Mouse (Mus musculus): ENCODE results near the gene Fmn2.

Fmn2 gene

DNA sequence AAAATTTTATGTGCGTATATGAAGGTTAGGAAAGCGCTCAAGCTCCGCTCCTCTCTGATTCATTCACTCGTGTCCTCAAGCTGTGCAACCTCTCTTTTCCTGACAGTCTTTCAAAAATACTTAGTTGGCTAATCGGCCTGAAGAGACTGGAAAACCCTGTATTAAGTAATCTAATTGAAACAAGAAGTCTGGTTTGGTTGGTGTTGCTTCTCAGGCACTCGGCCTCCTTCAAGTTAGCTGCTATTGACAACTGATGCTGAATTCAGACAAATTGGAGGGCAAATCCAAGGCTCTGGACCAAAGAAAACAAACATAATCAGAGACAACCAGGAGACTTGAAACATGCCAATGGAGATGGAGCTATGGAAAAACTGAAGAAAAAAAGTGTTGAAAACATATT is 343.2 kb downstream of the Fmn2 start:
- DNase-seq: no peak

DNA sequence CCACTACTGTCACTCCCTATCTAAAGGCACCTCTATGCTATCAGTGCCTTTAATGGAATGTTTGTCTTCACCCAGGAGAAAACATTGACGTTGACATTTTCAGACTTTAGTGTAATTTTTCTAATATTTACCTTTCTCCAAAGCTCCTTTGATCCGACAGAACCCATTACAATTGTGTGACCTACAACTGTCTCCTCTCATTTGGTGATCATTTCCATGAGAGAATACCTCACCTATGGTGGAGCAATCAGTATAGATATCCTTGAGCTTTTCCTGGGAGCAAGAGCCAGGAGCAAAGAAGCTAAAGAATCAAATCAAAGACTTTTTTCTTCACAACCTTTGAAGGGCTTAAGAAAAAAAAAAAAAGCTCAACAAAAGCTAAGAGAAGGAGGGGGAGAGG is 354.6 kb downstream of the Fmn2 start:
- DNase-seq: no peak

DNA sequence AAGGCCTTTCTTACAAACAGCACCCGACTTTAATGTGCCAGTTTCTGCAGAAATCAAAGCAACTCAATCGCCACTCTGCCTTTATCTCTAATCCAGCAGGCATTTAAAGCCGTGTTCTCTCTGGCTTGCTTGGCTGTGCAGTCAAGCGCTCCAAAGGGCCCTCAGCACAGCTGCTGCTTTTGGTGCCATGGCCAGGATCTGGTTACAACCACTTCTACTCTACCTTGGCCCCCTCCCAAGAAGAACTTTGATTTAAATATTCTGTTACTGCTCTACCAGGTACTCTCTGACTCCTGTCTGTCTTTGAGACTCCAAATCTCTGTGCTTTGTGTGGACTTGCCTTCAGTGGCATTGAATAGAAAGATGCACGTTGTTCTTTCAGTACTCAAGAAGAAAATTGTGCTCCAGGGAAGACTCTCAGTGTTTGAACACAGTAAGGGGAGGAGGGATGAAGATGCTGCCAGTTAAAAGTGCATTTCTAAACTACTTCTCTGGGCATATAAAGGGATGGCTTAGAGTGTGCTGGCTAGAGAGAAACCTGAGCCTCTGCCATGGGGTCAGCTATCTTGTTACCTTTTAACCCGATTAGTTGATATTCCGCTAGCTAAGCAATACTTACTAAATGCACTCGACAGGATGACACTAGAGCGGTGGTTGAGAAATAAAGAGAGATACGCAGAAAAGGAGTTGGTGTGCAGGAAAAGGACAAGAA is 358.9 kb downstream of the Fmn2 start:
- no peak for DNase-seq
